Mouse (Mus musculus) liver, embryonic 11.5 days (tissue): Measurements from ENCODE around the gene Tlr2. TPM values are rescaled to one million over a fixed set of nuclear protein-coding genes. Genes with fewer than 3 reads are reported as not detected.

Experiments used
- ATAC-seq: fragments of 200-750 bp; cut with Nextera tagmentation; replicated peaks from 2 replicates; pipeline ENCODE4 v1.8.0; 2017; ENCODE audit warnings: moderate number of reproducible peaks, mild to moderate bottlenecking, moderate TSS enrichment, moderate library complexity; ENCODE audit not compliant: low FRiP score
- DNase-seq: peaks from one replicate; pipeline ENCODE4 v3.0.0-alpha.2; 2017; ENCODE audit warnings: low spot score
- H3K27ac ChIP-seq: fragments of 300-500 bp; sonication (generic); 2 replicates; pipeline ENCODE4 v1.5.1; 2014; ENCODE audit warnings: mild to moderate bottlenecking, low read depth, low read length, control low read depth
- H3K27me3 ChIP-seq: fragments of 300-500 bp; sonication (generic); replicated peaks from 2 replicates; pipeline ENCODE4 v1.6.1; 2014; ENCODE audit warnings: low read length, mixed read lengths; ENCODE audit not compliant: control insufficient read depth, insufficient read depth
- H3K36me3 ChIP-seq: fragments of 300-500 bp; sonication (generic); 2 replicates; pipeline ENCODE4 v1.6.1; 2014; ENCODE audit warnings: mild to moderate bottlenecking, low read length, moderate library complexity, mixed read lengths; ENCODE audit not compliant: control insufficient read depth, insufficient read depth
- H3K4me1 ChIP-seq: fragments of 300-500 bp; sonication (generic); replicated peaks from 2 replicates; pipeline ENCODE4 v1.6.1; 2014; ENCODE audit warnings: low read length, mixed read lengths; ENCODE audit not compliant: control insufficient read depth, insufficient read depth
- H3K4me2 ChIP-seq: fragments of 300-500 bp; sonication (generic); 2 replicates; pipeline ENCODE4 v1.6.1; 2014; ENCODE audit warnings: mild to moderate bottlenecking, control low read depth, moderate library complexity
- H3K4me3 ChIP-seq: fragments of 300-500 bp; sonication (generic); 2 replicates; pipeline ENCODE4 v1.5.1; 2014; ENCODE audit warnings: low read depth, low read length, control low read depth
- H3K9ac ChIP-seq: fragments of 300-500 bp; sonication (generic); 2 replicates; pipeline ENCODE4 v1.6.1; 2014; ENCODE audit warnings: low read depth, low read length, control low read depth
- H3K9me3 ChIP-seq: fragments of 300-500 bp; sonication (generic); 2 replicates; pipeline ENCODE4 v1.6.1; 2016; ENCODE audit warnings: low read length, inconsistent platforms, mixed read lengths; ENCODE audit not compliant: control insufficient read depth
- WGBS: fragments of 180-500 bp; shearing (Covaris S2); extraction: QIAGEN DNeasy Blood & Tissue Kit; methylation state at CpG from one replicate; pipeline ENCODE4 v1.1.7; 2014; 5-methylcytosine and 5-hydroxymethylcytosine counted together
- polyA plus RNA-seq: library from polyadenylated mRNA; unstranded; fragments of >200 nt; fragmentation: Nextera tagmentation; extraction: Ambion mirVana; gene quantifications from 2 replicates; pipeline ENCODE4 v1.2.1, GENCODE M21; 2014

The Tlr2 gene
- polyA plus RNA-seq, 1 experiment from 2014 or later = 2.5 TPM

DNA sequence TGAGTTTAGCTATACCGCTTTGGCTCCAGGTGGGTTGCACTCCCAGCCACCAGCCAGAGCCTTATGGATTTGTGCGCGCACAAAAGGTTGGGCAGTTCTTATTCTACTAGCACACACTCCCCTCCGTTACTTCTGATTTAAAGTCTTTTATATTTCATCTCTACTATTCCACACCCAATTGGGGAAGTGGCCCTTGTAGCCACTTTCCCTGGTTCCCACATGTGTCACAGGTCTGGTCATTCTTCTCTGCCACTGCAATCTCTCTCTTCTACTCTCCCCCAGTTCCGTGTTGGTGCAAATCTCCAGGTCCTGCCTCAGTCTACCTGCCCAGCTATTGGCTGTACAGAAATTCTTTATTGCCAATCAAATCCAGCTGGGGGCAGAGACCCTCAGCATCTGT, 14.1 kb upstream of the Tlr2 start:
- Histone ChIP-seq H3K27me3 (no peaks in the 10 kb centered on the region), H3K9me3 (no peaks in the 10 kb centered on the region), H3K4me1 (no peaks in the 10 kb centered on the region), H3K9ac (no peak overlapping the region), H3K4me2 (no peak overlapping the region), H3K27ac (no peak overlapping the region), H3K36me3 (no peaks in the 10 kb centered on the region), H3K4me3 (no peak overlapping the region)
- no peak for DNase-seq
- WGBS = 86% methylated on average over 5 of the region's 5 CpGs
- no peak for ATAC-seq

DNA sequence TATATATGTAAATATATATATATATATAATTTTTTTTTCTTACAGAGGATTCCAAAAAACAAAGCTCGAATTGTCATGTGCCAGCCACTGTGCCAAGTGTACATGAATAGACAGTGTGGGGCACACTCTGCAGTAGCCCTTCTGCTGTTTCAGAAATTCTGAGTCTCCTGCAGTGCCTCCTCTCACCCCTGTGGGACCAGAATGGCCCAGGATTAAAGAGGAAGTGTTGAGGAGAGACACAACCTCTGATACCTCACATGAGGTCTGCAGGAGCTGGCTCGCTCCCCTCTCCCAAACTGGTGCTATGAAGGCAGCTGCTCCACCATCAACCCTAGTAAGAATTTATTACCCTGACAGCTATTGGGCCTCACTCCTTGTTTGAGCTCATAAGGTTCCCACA, 7.8 kb upstream of the Tlr2 start:
- Histone ChIP-seq H3K27ac (no peak overlapping the region), H3K9ac (no peak overlapping the region), H3K4me2 (no peak overlapping the region), H3K4me1 (no peaks in the 10 kb centered on the region), H3K27me3 (no peaks in the 10 kb centered on the region), H3K9me3 (no peaks in the 10 kb centered on the region), H3K36me3 (no peaks in the 10 kb centered on the region), H3K4me3 (no peak overlapping the region)
- ATAC-seq (no peak), DNase-seq (no peak)
- WGBS = 67% methylated on average over 2 of the region's 2 CpGs

DNA sequence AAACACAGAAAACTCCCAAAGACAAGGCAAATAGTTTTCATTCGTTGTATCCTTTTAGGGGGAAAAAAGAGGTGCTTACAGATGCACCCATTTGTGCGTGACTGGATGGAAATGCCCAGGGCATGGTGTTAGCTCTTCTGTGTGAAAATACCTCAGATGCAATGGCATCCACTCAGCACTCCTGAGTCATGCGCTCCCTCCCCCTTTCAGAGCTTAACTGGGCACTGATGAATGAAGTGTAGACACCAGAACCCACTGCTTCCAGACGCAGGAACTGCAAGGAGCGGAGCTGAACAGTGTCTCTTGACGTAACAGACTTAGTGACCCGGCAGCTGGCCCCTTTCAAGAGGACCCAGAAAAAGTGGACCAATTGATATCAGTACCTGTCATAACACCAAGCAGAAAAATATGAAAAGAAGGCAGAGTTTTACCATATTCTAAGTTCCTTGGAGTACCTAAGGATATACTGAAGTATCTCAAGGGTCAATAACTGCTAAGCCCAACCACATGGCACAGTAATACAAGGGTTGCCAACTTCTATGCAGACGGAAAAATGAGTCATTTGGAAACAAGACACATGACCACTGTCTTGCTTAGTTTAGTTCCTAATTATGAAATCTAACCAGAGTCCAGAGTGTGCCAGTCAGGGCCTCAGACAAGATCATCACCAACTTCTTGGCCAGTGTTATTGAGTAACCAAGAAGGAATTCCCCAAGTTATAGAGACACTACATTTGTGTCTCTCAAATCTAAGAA, 3.4 kb upstream of the Tlr2 start:
- Histone ChIP-seq H3K27ac (no peak overlapping the region), H3K36me3 (no peaks in the 10 kb centered on the region), H3K4me3 (no peak overlapping the region), H3K4me1 (peaks cover 5% of the 10 kb centered on the region; the same call in 1 of the 2 replicates), H3K4me2 (no peak overlapping the region), H3K27me3 (no peaks in the 10 kb centered on the region; the same call in 1 of the 2 replicates), H3K9ac (no peak overlapping the region), H3K9me3 (no peaks in the 10 kb centered on the region)
- 57% methylated on average over 8 of the region's 8 CpGs for WGBS
- DNase-seq (peak; percentile 26), ATAC-seq (no peak)

DNA sequence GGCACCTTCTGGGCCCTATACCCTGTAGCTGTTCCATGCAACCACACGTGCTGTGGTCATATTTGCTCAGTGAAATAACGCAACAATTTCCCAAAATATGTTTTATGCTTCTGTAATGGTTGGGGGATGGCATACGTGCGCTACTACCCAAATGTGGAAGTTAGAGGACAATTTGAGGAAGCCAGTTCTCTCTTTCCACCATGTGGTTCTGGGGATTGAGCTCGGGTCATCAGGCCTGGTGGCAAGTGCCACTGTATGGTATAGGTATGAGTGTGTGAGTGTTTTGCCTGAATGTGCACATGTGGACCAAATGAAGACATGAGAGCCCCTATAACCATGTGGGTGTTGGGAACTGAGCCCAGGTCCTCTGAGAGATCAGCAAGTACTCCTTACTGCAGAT, 2.1 kb downstream of the Tlr2 start:
- Histone ChIP-seq H3K4me2 (no peak overlapping the region), H3K4me3 (no peak overlapping the region), H3K36me3 (no peaks in the 10 kb centered on the region), H3K9ac (no peak overlapping the region), H3K27me3 (no peaks in the 10 kb centered on the region; the same call in 1 of the 2 replicates), H3K27ac (no peak overlapping the region), H3K9me3 (no peaks in the 10 kb centered on the region), H3K4me1 (peaks cover 5% of the 10 kb centered on the region; the same call in 1 of the 2 replicates)
- WGBS = 76% methylated on average over 5 of the region's 5 CpGs
- ATAC-seq = no peak
- no peak for DNase-seq

DNA sequence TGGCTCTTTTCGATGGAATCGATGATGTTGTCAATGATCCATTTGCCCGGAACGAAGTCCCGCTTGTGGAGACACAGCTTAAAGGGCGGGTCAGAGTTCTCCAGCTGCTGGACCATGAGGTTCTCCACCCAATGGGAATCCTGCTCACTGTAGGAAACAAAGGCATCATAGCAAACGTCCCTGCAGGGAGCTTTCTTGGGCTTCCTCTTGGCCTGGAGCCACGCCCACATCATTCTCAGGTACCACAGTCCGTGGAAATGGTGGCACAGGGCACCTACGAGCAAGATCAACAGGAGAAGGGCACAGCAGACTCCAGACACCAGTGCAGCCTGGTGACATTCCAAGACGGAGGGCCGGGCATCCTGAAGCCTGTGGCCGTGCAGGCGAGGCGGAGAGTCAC, 4.9 kb downstream of the Tlr2 start:
- H3K27me3 ChIP-seq = no peaks in the 10 kb centered on the region
- H3K4me2 ChIP-seq = no peak overlapping the region
- H3K4me3 ChIP-seq = no peak overlapping the region
- H3K4me1 ChIP-seq = no peaks in the 10 kb centered on the region; the same call in 1 of the 2 replicates
- ATAC-seq (no peak), DNase-seq (peak; percentile 26)
- 82% methylated on average over 15 of the region's 15 CpGs for WGBS
- H3K36me3 ChIP-seq = no peaks in the 10 kb centered on the region
- no peak overlapping the region for H3K9ac ChIP-seq
- no peaks in the 10 kb centered on the region for H3K9me3 ChIP-seq
- H3K27ac ChIP-seq = no peak overlapping the region

DNA sequence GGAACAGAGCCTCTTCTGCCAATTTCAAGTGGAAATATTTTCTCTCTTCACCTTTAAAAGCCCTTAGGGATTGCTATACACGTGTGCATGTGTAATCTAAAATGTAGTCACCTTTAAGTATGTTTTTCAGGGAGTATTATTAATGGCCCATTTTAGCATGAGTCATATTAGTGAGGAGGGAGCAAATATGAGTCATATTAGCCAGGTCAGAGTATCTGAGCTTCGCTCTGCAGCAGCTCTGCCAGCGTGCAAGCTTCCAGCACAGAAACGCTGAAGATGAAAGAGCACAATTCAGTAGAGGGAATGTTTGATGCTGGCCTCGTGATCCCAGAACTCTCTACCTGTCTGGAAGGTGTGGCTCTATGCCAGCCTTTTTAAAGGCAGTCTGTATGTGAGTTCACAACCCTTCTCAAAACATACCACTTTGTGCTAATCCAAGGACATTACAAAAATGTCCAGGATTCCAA, 13.4 kb downstream of the Tlr2 start:
- WGBS = 68% methylated on average over 5 of the region's 5 CpGs
- no peak overlapping the region for H3K4me3 ChIP-seq
- H3K27ac ChIP-seq = no peak overlapping the region
- no peaks in the 10 kb centered on the region for H3K4me1 ChIP-seq
- H3K9me3 ChIP-seq = no peaks in the 10 kb centered on the region
- no peaks in the 10 kb centered on the region for H3K36me3 ChIP-seq
- no peaks in the 10 kb centered on the region for H3K27me3 ChIP-seq
- no peak overlapping the region for H3K4me2 ChIP-seq
- no peak for DNase-seq
- H3K9ac ChIP-seq = no peak overlapping the region
- no peak for ATAC-seq

DNA sequence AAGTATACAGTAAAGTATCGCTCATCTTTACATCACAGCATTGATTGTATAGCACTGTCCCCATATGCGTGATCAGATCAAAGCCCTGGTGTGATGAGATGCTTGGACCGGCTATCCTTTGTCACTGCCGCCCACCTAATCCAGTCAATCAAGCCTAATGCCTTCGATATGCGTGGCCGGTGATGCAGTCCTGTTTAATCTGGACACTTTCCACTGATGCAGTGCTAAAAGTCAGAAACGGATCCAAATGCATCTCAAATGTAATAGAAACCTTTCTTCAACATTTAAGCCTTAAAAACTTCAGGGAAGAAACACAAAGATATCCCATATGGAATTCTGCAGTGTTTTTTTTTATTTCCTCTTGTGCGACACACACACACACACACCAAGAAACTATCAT, 13.9 kb downstream of the Tlr2 start:
- Histone ChIP-seq H3K27ac (no peak overlapping the region), H3K4me1 (no peaks in the 10 kb centered on the region), H3K27me3 (no peaks in the 10 kb centered on the region), H3K9ac (no peak overlapping the region), H3K36me3 (no peaks in the 10 kb centered on the region), H3K4me3 (no peak overlapping the region), H3K9me3 (no peaks in the 10 kb centered on the region), H3K4me2 (no peak overlapping the region)
- ATAC-seq = no peak
- WGBS = 90% methylated on average over 9 of the region's 9 CpGs
- DNase-seq = no peak

DNA sequence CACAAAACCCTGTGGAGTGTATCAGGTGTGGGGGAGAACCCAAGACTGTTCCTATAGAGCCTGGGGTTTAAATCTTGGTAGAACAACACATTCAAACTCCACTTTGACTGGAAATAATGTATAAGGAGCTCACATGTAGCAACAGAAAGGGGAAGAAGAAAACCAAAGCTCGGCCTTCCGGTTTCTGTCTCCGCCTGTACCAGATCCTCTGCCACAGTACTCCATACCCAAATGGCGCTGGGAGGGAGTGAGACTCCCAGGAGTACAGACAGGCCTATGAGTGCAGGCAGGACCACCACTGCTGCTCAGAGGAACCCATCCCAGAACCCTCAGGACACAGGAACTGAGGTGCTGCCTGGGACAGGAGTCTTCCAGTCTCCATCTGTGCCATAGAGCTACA, 17.8 kb downstream of the Tlr2 start:
- ATAC-seq (no peak), DNase-seq (no peak)
- no peak overlapping the region for H3K9ac ChIP-seq

DNA sequence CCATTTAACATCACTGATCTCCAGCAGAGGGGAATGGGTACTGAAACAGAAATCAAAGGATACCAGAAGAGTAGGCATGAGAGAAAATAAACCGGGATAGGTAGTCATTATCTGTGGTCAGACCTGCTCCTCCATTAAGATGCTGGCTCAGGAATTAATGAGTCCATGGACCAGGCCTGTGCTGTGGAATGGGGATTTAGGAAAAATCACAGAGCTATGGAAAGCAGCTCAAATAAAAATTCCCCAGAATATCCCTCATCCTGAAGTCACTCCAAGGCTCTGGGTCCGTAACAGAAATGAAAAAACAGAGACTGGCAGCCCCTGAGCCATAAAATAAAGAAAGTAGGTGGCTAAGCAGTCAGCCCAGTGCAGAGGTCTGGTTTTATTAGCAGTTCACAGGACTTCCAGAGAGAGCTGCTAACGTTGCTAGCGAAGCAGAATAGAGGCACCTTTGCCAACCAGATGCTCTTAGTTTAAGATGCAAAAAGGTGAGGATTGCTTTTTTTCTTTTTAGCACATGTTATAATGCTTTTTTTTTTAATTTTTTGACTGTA, 25.1 kb downstream of the Tlr2 start:
- H3K4me2 ChIP-seq = no peak overlapping the region
- H3K36me3 ChIP-seq = no peaks in the 10 kb centered on the region
- DNase-seq (no peak), ATAC-seq (no peak)
- no peak overlapping the region for H3K9ac ChIP-seq
- no peak overlapping the region for H3K4me3 ChIP-seq
- H3K27ac ChIP-seq = no peak overlapping the region
- H3K9me3 ChIP-seq = no peaks in the 10 kb centered on the region
- no peaks in the 10 kb centered on the region for H3K27me3 ChIP-seq
- no peaks in the 10 kb centered on the region for H3K4me1 ChIP-seq
- 81% methylated on average over 4 of the region's 4 CpGs for WGBS

More for the DNA sequence above, 17.8 kb downstream of the Tlr2 start:
- H3K4me1 ChIP-seq = no peaks in the 10 kb centered on the region
- WGBS = 86% methylated on average over 4 of the region's 4 CpGs
- H3K27ac ChIP-seq = no peak overlapping the region
- no peaks in the 10 kb centered on the region for H3K36me3 ChIP-seq
- no peak overlapping the region for H3K4me3 ChIP-seq
- no peak overlapping the region for H3K4me2 ChIP-seq
- H3K9me3 ChIP-seq = no peaks in the 10 kb centered on the region
- no peaks in the 10 kb centered on the region for H3K27me3 ChIP-seq
